Mouse (Mus musculus) liver, embryonic 15.5 days (tissue): ENCODE results near the gene Krt1. TPM values are rescaled to one million over a fixed set of nuclear protein-coding genes. Genes with fewer than 3 reads are reported as not detected.

ENCODE experiments used
- ATAC-seq: fragments of 200-750 bp; cut with Nextera tagmentation; 2 replicates; pipeline ENCODE4 v1.8.0; 2017; ENCODE audit warnings: moderate number of reproducible peaks, mild to moderate bottlenecking, moderate library complexity; ENCODE audit not compliant: insufficient read depth
- H3K27ac ChIP-seq: fragments of 300-500 bp; sonication (generic); replicated peaks from 2 replicates; pipeline ENCODE4 v1.5.1; 2015; ENCODE audit warnings: mild to moderate bottlenecking, inconsistent platforms
- H3K27me3 ChIP-seq: fragments of 300-500 bp; sonication (generic); 2 replicates; pipeline ENCODE4 v1.6.1; 2015; ENCODE audit warnings: mild to moderate bottlenecking, inconsistent platforms
- H3K36me3 ChIP-seq: fragments of 300-500 bp; sonication (generic); replicated peaks from 2 replicates; pipeline ENCODE4 v1.6.1; 2015; ENCODE audit warnings: moderate library complexity, mild to moderate bottlenecking, inconsistent platforms
- H3K4me1 ChIP-seq: fragments of 300-500 bp; sonication (generic); replicated peaks from 2 replicates; pipeline ENCODE4 v1.6.1; 2015; ENCODE audit warnings: inconsistent platforms
- H3K4me2 ChIP-seq: fragments of 300-500 bp; sonication (generic); 2 replicates; pipeline ENCODE4 v1.6.1; 2015; ENCODE audit warnings: moderate library complexity, mild to moderate bottlenecking, inconsistent platforms
- H3K4me3 ChIP-seq: fragments of 300-500 bp; sonication (generic); replicated peaks from 2 replicates; pipeline ENCODE4 v1.5.1; 2015; ENCODE audit warnings: mild to moderate bottlenecking, inconsistent platforms
- H3K9ac ChIP-seq: fragments of 300-500 bp; sonication (generic); 2 replicates; pipeline ENCODE4 v1.6.1; 2015; ENCODE audit warnings: moderate library complexity, mild to moderate bottlenecking, inconsistent platforms
- H3K9me3 ChIP-seq: fragments of 300-500 bp; sonication (generic); replicated peaks from 2 replicates; pipeline ENCODE4 v1.6.1; 2016; ENCODE audit warnings: inconsistent platforms
- WGBS: fragments of 180-500 bp; shearing (Covaris S2); methylation state at CpG from one replicate; pipeline ENCODE4 v1.1.7; 2015; ENCODE audit warnings: mixed read lengths; ENCODE audit not compliant: insufficient replicate concordance; 5-methylcytosine and 5-hydroxymethylcytosine counted together
- microRNA-seq: library from miRNA; unstranded; fragments of <30 nt; microRNA quantifications from one replicate; pipeline ENCODE4, GENCODE M21; 2016
- polyA plus RNA-seq: library from polyadenylated mRNA; unstranded; fragments of >200 nt; fragmentation: Nextera tagmentation; extraction: Ambion mirVana; gene quantifications from 2 replicates; pipeline ENCODE4 v1.2.1, GENCODE M21; 2015

Gene Krt1
- polyA plus RNA-seq, 1 experiment from 2014 or later: 0.08 TPM

GRCm38 (mm10) chr15:101803052-101803822 is 47.4 kb downstream of the Krt1 start:
- 61% methylated on average over 11 of the region's 11 CpGs for WGBS
- Histone ChIP-seq H3K9me3 (no peaks in the 10 kb centered on the region), H3K4me2 (no peak overlapping the region), H3K9ac (no peak overlapping the region), H3K27me3 (peaks cover 5% of the 10 kb centered on the region; the same call in 1 of the 2 replicates), H3K27ac (no peak overlapping the region), H3K4me1 (no peaks in the 10 kb centered on the region), H3K4me3 (no peak overlapping the region), H3K36me3 (no peaks in the 10 kb centered on the region)
- ATAC-seq: no peak

- no peak for ATAC-seq
- H3K27me3 ChIP-seq: peaks cover 5% of the 10 kb centered on the region; the same call in 1 of the 2 replicates
- 59% methylated on average over 6 of the region's 6 CpGs for WGBS
- H3K9me3 ChIP-seq: no peaks in the 10 kb centered on the region
- no peaks in the 10 kb centered on the region for H3K4me1 ChIP-seq
- H3K9ac ChIP-seq: no peak within 1 kb of the TSS
- no peak within 1 kb of the TSS for H3K4me2 ChIP-seq
- no peak within 1 kb of the TSS for H3K27ac ChIP-seq
- no peak within 1 kb of the TSS for H3K4me3 ChIP-seq
- H3K36me3 ChIP-seq: no peaks in the 10 kb centered on the region
These were observed 48.2 kb downstream of the Krt1 start, which contains the start of gene Krt73 for GRCm38 (mm10) chr15:101802296-101802835. TSS of gene Krt73 (minus strand) at chr15:101802346.

Small RNA genes lying within 50 kb of the gene (microRNA-seq; reads per million reads assigned to microRNA genes)
- gene Gm44356: not detected

Other genes starting within 250 kb of the Krt1 start
- not detected in 2 replicates for gene Gm5414, start 222.6 kb downstream of the Krt1 start, polyA plus RNA-seq
- not detected in 2 replicates for gene Gm5478, start 203.4 kb downstream of the Krt1 start, polyA plus RNA-seq
- not detected in 2 replicates for gene Krt6b, start 170.5 kb downstream of the Krt1 start, polyA plus RNA-seq
- gene Krt6a, start 156.5 kb downstream of the Krt1 start, polyA plus RNA-seq: 0.05 and 0.17 TPM in 2 replicates
- 0.14 and 0.53 TPM in 2 replicates for gene Krt5, start 137.9 kb downstream of the Krt1 start, polyA plus RNA-seq
- gene Krt71, start 107.7 kb downstream of the Krt1 start, polyA plus RNA-seq: not detected in 2 replicates
- not detected in 2 replicates for gene Krt72, start 64.3 kb downstream of the Krt1 start, polyA plus RNA-seq
- not detected in 2 replicates for gene Krt73, start 48.4 kb downstream of the Krt1 start, polyA plus RNA-seq
- not detected in 2 replicates for gene Krt2, start 32.6 kb downstream of the Krt1 start, polyA plus RNA-seq
- 0.22 TPM in 1 of 2 replicates, not detected in the other for gene Krt77, start 18.9 kb upstream of the Krt1 start, polyA plus RNA-seq
- not detected in 2 replicates for gene Krt76, start 42.1 kb upstream of the Krt1 start, polyA plus RNA-seq
- 0.22 and 0.29 TPM in 2 replicates for gene Krt4, start 73.9 kb upstream of the Krt1 start, polyA plus RNA-seq
- not detected in 2 replicates for gene Krt79, start 89.5 kb upstream of the Krt1 start, polyA plus RNA-seq
- 0.06 TPM in 1 of 2 replicates, not detected in the other for gene Krt78, start 103.5 kb upstream of the Krt1 start, polyA plus RNA-seq
- 114 and 118 TPM in 2 replicates for gene Krt8, start 153.7 kb upstream of the Krt1 start, polyA plus RNA-seq
- gene Krt18, start 177.4 kb upstream of the Krt1 start, polyA plus RNA-seq: 107 and 121 TPM in 2 replicates
- 43.5 and 48.3 TPM in 2 replicates for gene Eif4b, start 223.0 kb upstream of the Krt1 start, polyA plus RNA-seq
- 4.7 and 5.4 TPM in 2 replicates for gene Tns2, start 249.6 kb upstream of the Krt1 start, polyA plus RNA-seq